Mouse (Mus musculus) limb, embryonic 14.5 days (tissue): ENCODE measurements around the gene Marf1. TPM values are rescaled to one million over a fixed set of nuclear protein-coding genes. Genes with fewer than 3 reads are reported as not detected.

Experiments used
- ATAC-seq: fragments of 200-750 bp; cut with Nextera tagmentation; 2 replicates; pipeline ENCODE4 v1.8.0; 2017; ENCODE audit warnings: low read depth, moderate number of reproducible peaks, moderate TSS enrichment; ENCODE audit not compliant: low FRiP score
- DNase-seq: peaks from one replicate; pipeline ENCODE4 v3.0.0-alpha.2; 2015; ENCODE audit warnings: low spot score
- H3K27ac ChIP-seq: fragments of 300-500 bp; sonication (generic); replicated peaks from 2 replicates; pipeline ENCODE4 v1.5.1; 2014; ENCODE audit warnings: low read depth, mild to moderate bottlenecking, low read length, moderate library complexity, mixed read lengths
- H3K27me3 ChIP-seq: fragments of 300-500 bp; sonication (generic); 2 replicates; pipeline ENCODE4 v1.6.1; 2014; ENCODE audit warnings: low read length, mixed read lengths; ENCODE audit not compliant: control insufficient read depth, insufficient read depth
- H3K36me3 ChIP-seq: fragments of 300-500 bp; sonication (generic); 2 replicates; pipeline ENCODE4 v1.6.1; 2014; ENCODE audit warnings: mild to moderate bottlenecking, low read length, moderate library complexity, mixed read lengths; ENCODE audit not compliant: control insufficient read depth, insufficient read depth
- H3K4me1 ChIP-seq: fragments of 300-500 bp; sonication (generic); 2 replicates; pipeline ENCODE4 v1.6.1; 2014; ENCODE audit warnings: antibody characterized with exemption, low read length, mixed read lengths; ENCODE audit not compliant: control insufficient read depth, insufficient read depth
- H3K4me2 ChIP-seq: fragments of 300-500 bp; sonication (generic); replicated peaks from 2 replicates; pipeline ENCODE4 v1.6.1; 2014; ENCODE audit warnings: low read depth, mild to moderate bottlenecking, low read length, moderate library complexity; ENCODE audit not compliant: severe bottlenecking
- H3K4me3 ChIP-seq: fragments of 300-500 bp; sonication (generic); replicated peaks from 2 replicates; pipeline ENCODE4 v1.5.1; 2014; ENCODE audit warnings: low read length
- H3K9ac ChIP-seq: fragments of 300-500 bp; sonication (generic); 2 replicates; pipeline ENCODE4 v1.6.1; 2014; ENCODE audit warnings: mild to moderate bottlenecking, low read depth, low read length, moderate library complexity; ENCODE audit not compliant: severe bottlenecking
- H3K9me3 ChIP-seq: fragments of 300-500 bp; sonication (generic); 2 replicates; pipeline ENCODE4 v1.6.1; 2016; ENCODE audit warnings: low read length; ENCODE audit not compliant: control insufficient read depth
- POLR2A ChIP-seq: fragments of 200-500 bp; IDR thresholded peaks from 2 replicates; pipeline ENCODE4 v1.8.0; 2012; ENCODE audit warnings: inconsistent platforms, mild to moderate bottlenecking, moderate library complexity, borderline replicate concordance; ENCODE audit not compliant: insufficient read depth, insufficient read length; ENCODE audit errors: extremely low read depth
- WGBS: fragments of 180-500 bp; shearing (Covaris S2); extraction: QIAGEN DNeasy Blood & Tissue Kit; methylation state at CpG from one replicate; pipeline ENCODE4 v1.1.7; 2014; 5-methylcytosine and 5-hydroxymethylcytosine counted together
- polyA plus RNA-seq, 2 experiments: library from polyadenylated mRNA; depleted of rRNA in 1 of 2; stranded (reverse) in 1 of 2; unstranded in 1 of 2; fragments of >200 nt; fragmentation: Nextera tagmentation in 1 of 2; extraction: Ambion mirVana in 1 of 2; gene quantifications; 2 replicates each; pipeline versions ENCODE4 v1.2.1 to v1.2.3; 2012 to 2014

The Marf1 gene
- polyA plus RNA-seq, 2 experiments: 17.8 to 19.3 TPM

GRCm38 (mm10) chr16:14163731-14164130, 580 bp upstream of the Marf1 start:
- H3K36me3 ChIP-seq: peaks cover 10% of the 10 kb centered on the region
- 0% methylated on average over 10 of the region's 10 CpGs for WGBS
- TF ChIP-seq POLR2A: no peak
- H3K4me3 ChIP-seq: peak overlapping the region; percentile 71
- ATAC-seq (no peak), DNase-seq (no peak)
- peak overlapping the region; percentile 81 for H3K27ac ChIP-seq
- peak overlapping the region; percentile 72 for H3K4me2 ChIP-seq
- peaks cover 14% of the 10 kb centered on the region for H3K4me1 ChIP-seq
- H3K9me3 ChIP-seq: no peaks in the 10 kb centered on the region
- H3K9ac ChIP-seq: peak overlapping the region; percentile 86
- H3K27me3 ChIP-seq: no peaks in the 10 kb centered on the region

DNA sequence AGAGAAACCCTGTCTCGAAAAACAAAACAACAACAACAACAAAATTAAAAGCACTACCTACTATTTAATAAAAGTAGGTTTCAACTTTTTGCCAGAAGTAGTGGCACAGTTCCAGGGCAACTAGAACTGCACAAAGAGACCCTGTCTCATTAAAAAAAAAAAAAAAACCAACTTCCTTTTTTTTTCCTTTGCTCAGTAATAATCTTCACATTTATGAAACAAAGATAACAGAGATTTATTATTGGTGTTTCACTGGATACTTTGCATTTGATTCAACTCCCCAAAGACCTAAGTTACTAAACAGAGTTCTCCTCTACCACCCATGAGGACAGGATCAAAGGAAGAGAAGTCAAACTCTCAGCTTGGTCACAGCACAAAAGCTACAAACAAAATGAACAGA, 2.2 kb downstream of the Marf1 start:
- peaks cover 23% of the 10 kb centered on the region for H3K4me1 ChIP-seq
- no peak overlapping the region for H3K4me3 ChIP-seq
- H3K4me2 ChIP-seq: no peak overlapping the region
- no peaks in the 10 kb centered on the region for H3K27me3 ChIP-seq
- DNase-seq (no peak), ATAC-seq (no peak)
- H3K36me3 ChIP-seq: no peaks in the 10 kb centered on the region
- no peak for TF ChIP-seq POLR2A
- H3K27ac ChIP-seq: no peak overlapping the region
- H3K9ac ChIP-seq: no peak overlapping the region
- whole genome bisulfite sequencing: 97% methylated on average over 1 of the region's 1 CpGs
- no peaks in the 10 kb centered on the region for H3K9me3 ChIP-seq

GRCm38 (mm10) chr16:14159746-14160131, 3.4 kb downstream of the Marf1 start:
- Histone ChIP-seq H3K27ac (peak overlapping the region; percentile 99), H3K9ac (peak overlapping the region; percentile 73), H3K36me3 (no peaks in the 10 kb centered on the region), H3K4me1 (peaks cover 18% of the 10 kb centered on the region), H3K27me3 (no peaks in the 10 kb centered on the region), H3K4me3 (peak overlapping the region; percentile 79), H3K9me3 (no peaks in the 10 kb centered on the region), H3K4me2 (peak overlapping the region; percentile 74)
- ATAC-seq (peak; percentile 25), DNase-seq (peak; percentile 94)
- no peak for TF ChIP-seq POLR2A
- WGBS: under 1% methylated on average over 10 of the region's 10 CpGs

DNA sequence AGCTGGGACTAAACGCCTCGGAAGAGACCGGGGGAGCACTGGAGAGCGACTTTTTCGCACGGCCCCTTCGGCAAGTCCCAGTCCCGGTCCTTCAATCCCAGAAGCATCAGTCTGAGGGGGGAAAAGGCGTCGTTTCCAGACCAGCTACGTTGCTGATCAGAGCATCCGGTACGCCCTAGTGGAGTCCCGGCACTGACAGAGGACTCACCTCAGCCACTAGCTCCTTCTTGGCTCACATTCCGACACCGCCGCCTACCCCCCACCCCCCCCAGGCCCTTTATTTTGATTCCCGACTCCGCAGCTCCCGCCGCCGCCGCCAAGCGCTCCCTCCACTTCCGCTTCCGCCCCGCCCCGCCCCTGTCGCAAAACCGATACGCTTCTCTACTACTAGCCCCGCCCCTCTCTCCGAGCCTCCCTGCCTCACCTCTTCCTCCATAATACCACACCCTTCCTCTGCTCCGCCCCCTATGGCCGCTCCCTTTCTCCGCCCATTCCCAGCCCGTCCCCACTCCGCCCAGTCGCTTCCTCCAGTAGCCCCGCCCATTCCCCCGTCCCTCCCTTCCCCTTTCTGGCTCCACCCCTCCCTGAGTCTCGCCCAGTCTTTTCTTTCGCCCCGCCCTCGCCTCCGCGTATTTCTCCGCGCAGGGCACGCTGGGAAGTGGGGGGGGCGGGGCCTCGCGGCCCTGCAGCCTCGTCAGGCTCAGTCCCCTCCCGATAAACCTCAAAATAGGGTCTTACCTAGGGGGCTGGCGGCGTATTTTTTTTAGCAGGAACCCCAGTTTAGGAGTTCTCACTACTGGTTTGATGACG, 4.0 kb downstream of the Marf1 start:
- peak overlapping the region; percentile 79 for H3K4me3 ChIP-seq
- DNase-seq (peak; percentile 99), ATAC-seq (peak; percentile 93)
- peaks cover 12% of the 10 kb centered on the region for H3K4me1 ChIP-seq
- peak overlapping the region; percentile 99 for H3K27ac ChIP-seq
- H3K9me3 ChIP-seq: no peaks in the 10 kb centered on the region
- peak overlapping the region; percentile 74 for H3K4me2 ChIP-seq
- H3K9ac ChIP-seq: peak overlapping the region; percentile 80
- H3K27me3 ChIP-seq: no peaks in the 10 kb centered on the region
- no peaks in the 10 kb centered on the region for H3K36me3 ChIP-seq
- under 1% methylated on average over 51 of the region's 58 CpGs for WGBS
- peak; percentile 98; the same call in 1 of the 2 replicates for TF ChIP-seq POLR2A

- H3K4me1 ChIP-seq: peaks cover 8% of the 10 kb centered on the region
- TF ChIP-seq POLR2A: no peak
- no peaks in the 10 kb centered on the region for H3K27me3 ChIP-seq
- ATAC-seq: no peak
- peak overlapping the region; percentile 79 for H3K4me3 ChIP-seq
- peak overlapping the region; percentile 69 for H3K4me2 ChIP-seq
- 13% methylated on average over 5 of the region's 7 CpGs for WGBS
- H3K9ac ChIP-seq: peak overlapping the region; percentile 80
- no peak for DNase-seq
- H3K36me3 ChIP-seq: peaks cover 4% of the 10 kb centered on the region
- no peaks in the 10 kb centered on the region for H3K9me3 ChIP-seq
- no peak overlapping the region; the same call in 1 of the 2 replicates for H3K27ac ChIP-seq
These were observed 4.6 kb downstream of the Marf1 start for GRCm38 (mm10) chr16:14158536-14158935.
